Mouse (Mus musculus) ES-E14 (cell line): ENCODE measurements around the gene Gm13287. TPM values are rescaled to one million over a fixed set of nuclear protein-coding genes. Genes with fewer than 3 reads are reported as not detected.

Experiments
- DNase-seq: peaks from one replicate; pipeline ENCODE4 v3.0.0-alpha.2; 2013; ENCODE audit warnings: low read depth, low spot score
- H3K27ac ChIP-seq: 2 replicates; pipeline ENCODE4 v1.5.1; 2012; ENCODE audit warnings: low read depth, mild to moderate bottlenecking, low read length, moderate library complexity, mixed read lengths; ENCODE audit not compliant: poor library complexity, insufficient read depth, severe bottlenecking
- H3K36me3 ChIP-seq: 2 replicates; pipeline ENCODE4 v1.6.1; 2012; ENCODE audit warnings: mild to moderate bottlenecking, low read length, moderate library complexity, mixed read lengths; ENCODE audit not compliant: control insufficient read depth, poor library complexity, insufficient read depth, severe bottlenecking
- H3K4me1 ChIP-seq, 2 experiments: fragments of 150-350 bp in 1 of 2; sonication (generic) in 1 of 2; 2 replicates each; pipeline ENCODE4 v1.6.1; 2012; ENCODE audit warnings: low read length in 2 of 2, mild to moderate bottlenecking in 1 of 2, mixed read lengths in 1 of 2; ENCODE audit not compliant: control insufficient read depth in 2 of 2, insufficient read depth in 2 of 2, poor library complexity in 1 of 2
- H3K4me3 ChIP-seq, 2 experiments: fragments of 150-350 bp in 1 of 2; sonication (generic) in 1 of 2; 2 replicates each; pipeline ENCODE4 v1.5.1; 2012; ENCODE audit warnings: low read length in 2 of 2, low read depth in 1 of 2, mild to moderate bottlenecking in 1 of 2, mixed read lengths in 1 of 2; ENCODE audit not compliant: insufficient read depth in 1 of 2, poor library complexity in 1 of 2, severe bottlenecking in 1 of 2
- H3K9ac ChIP-seq: 2 replicates; pipeline ENCODE4 v1.6.1; 2012; ENCODE audit warnings: low read depth, mild to moderate bottlenecking, low read length, mixed read lengths; ENCODE audit not compliant: poor library complexity, insufficient read depth, severe bottlenecking
- H3K9me3 ChIP-seq: fragments of 150-350 bp; sonication (generic); 2 replicates; pipeline ENCODE4 v1.6.1; 2012; ENCODE audit warnings: low read depth, mild to moderate bottlenecking, low read length; ENCODE audit not compliant: control insufficient read depth, insufficient read depth
- CHD2 ChIP-seq: IDR thresholded peaks from 2 replicates; pipeline ENCODE4 v1.6.1; 2014; ENCODE audit warnings: mild to moderate bottlenecking, low read depth, low read length, inconsistent platforms
- HCFC1 ChIP-seq: IDR thresholded peaks from 2 replicates; pipeline ENCODE4 v1.6.1; 2012; ENCODE audit warnings: low read length, inconsistent platforms, borderline replicate concordance; ENCODE audit not compliant: insufficient read depth
- MAFK ChIP-seq: IDR thresholded peaks from 2 replicates; pipeline ENCODE4 v1.6.1; 2014; ENCODE audit warnings: mild to moderate bottlenecking, low read depth, low read length, inconsistent platforms; ENCODE audit not compliant: insufficient read depth
- ZC3H11A ChIP-seq: IDR thresholded peaks from 2 replicates; pipeline ENCODE4 v1.6.1; 2012; ENCODE audit warnings: low read depth, mild to moderate bottlenecking, inconsistent platforms, low read length, borderline replicate concordance
- ZNF384 ChIP-seq: IDR thresholded peaks from 2 replicates; pipeline ENCODE4 v1.6.1; 2012; ENCODE audit warnings: low read depth, low read length, inconsistent platforms
- in situ Hi-C, 2 experiments: fragments of 600-800 bp; cut with MboI; formaldehyde crosslinking; loops; one replicate each; pipeline ENCODE4 v1.15.1; 2025; ENCODE audit warnings: low sequenced_read_pairs in 2 of 2, inconsistent platforms in 1 of 2; ENCODE audit not compliant: unreplicated experiment in 2 of 2
- total RNA-seq: library from RNA; depleted of rRNA; stranded (reverse); fragments of 300-350 nt; gene quantifications from 2 replicates; pipeline ENCODE4 v1.2.3, GENCODE M21; 2012; rRNA removed

Gm13287 gene
- total RNA-seq, 1 experiment, result not detected

DNA sequence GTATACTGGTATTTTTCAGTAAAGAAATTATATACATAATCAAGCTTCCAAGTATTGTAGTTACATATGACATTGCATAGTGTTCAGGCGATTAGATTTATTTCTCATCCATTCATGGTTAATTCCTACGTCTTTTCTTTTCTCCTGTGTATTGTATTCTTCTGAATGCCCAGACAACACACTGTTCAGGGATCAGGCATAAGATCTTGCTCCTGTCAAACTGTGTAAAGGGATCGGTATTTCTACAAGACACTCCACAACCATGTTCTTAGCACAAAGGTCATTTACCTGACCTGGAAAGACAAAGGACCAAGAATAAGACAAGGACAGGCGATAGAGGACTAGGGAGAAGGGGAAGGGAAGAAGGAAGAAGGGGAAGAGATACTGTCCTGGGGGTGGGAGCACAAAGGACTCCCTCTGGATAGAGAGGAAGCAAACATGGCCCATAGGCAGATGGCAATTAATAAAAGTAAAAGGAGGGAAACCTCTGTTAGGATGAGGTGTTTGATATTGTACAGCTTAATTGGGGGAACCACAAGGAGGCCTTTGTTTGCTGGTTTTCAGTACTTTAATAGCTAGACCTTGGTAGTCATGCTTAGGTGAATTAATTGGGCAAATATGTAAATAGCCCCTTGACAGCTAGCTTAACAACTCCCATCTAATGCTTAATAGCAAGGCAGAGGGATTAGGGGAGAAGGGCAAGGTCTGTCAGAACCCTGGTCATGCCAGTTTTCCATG is 48.1 kb downstream of the Gm13287 start:
- no peak for DNase-seq
- Histone ChIP-seq H3K4me1 (no peaks in the 10 kb centered on the region), H3K9me3 (no peaks in the 10 kb centered on the region), H3K36me3 (no peaks in the 10 kb centered on the region), H3K9ac (no peak overlapping the region), H3K27ac (no peak overlapping the region), H3K4me3 (no peak overlapping the region)
- TF ChIP-seq HCFC1 (no peak), CHD2 (no peak), MAFK (no peak), ZNF384 (no peak), ZC3H11A (no peak)
- in situ Hi-C loops, result no loop called here

Other genes with a start within 250 kb of the Gm13287 start
- not detected in 2 replicates for gene Ifna15, start 245.0 kb upstream of the Gm13287 start, total RNA-seq
- gene Ifna14, start 231.5 kb upstream of the Gm13287 start, total RNA-seq, result not detected in 2 replicates
- not detected in 2 replicates for gene Ifna9, start 210.9 kb upstream of the Gm13287 start, total RNA-seq
- not detected in 2 replicates for gene Ifna12, start 199.9 kb upstream of the Gm13287 start, total RNA-seq
- gene C87499, start 168.8 kb upstream of the Gm13287 start, total RNA-seq, result not detected in 2 replicates
- not detected in 2 replicates for gene Ifna13, start 158.8 kb upstream of the Gm13287 start, total RNA-seq
- gene Ifna16, start 126.3 kb upstream of the Gm13287 start, total RNA-seq, result not detected in 2 replicates
- not detected in 2 replicates for gene Ifna2, start 119.3 kb upstream of the Gm13287 start, total RNA-seq
- not detected in 2 replicates for gene Ifnab, start 111.9 kb upstream of the Gm13287 start, total RNA-seq
- 3.7 and 5.3 TPM in 2 replicates for gene Gm26566, start 81.4 kb upstream of the Gm13287 start, total RNA-seq
- gene Klhl9, start 80.8 kb upstream of the Gm13287 start, total RNA-seq, result 20.7 and 31.5 TPM in 2 replicates
- not detected in 2 replicates for gene Gm13271, start 48.4 kb upstream of the Gm13287 start, total RNA-seq
- not detected in 2 replicates for gene Gm13283, start 43.1 kb upstream of the Gm13287 start, total RNA-seq
- not detected in 2 replicates for gene Gm13290, start 29.4 kb upstream of the Gm13287 start, total RNA-seq
- gene Gm13289, start 26.3 kb upstream of the Gm13287 start, total RNA-seq, result not detected in 2 replicates
- gene Gm13272, start 23.4 kb upstream of the Gm13287 start, total RNA-seq, result not detected in 2 replicates
- not detected in 2 replicates for gene Ifnz, start 21.1 kb upstream of the Gm13287 start, total RNA-seq
- not detected in 2 replicates for gene Gm13276, start 17.5 kb upstream of the Gm13287 start, total RNA-seq
- not detected in 2 replicates for gene Gm13277, start 14.6 kb upstream of the Gm13287 start, total RNA-seq
- gene Gm13278, start 11.7 kb upstream of the Gm13287 start, total RNA-seq, result not detected in 2 replicates
- not detected in 2 replicates for gene Gm13275, start 8.8 kb upstream of the Gm13287 start, total RNA-seq
- not detected in 2 replicates for gene Gm13279, start 5.9 kb upstream of the Gm13287 start, total RNA-seq
- not detected in 2 replicates for gene Gm13285, start 3.6 kb upstream of the Gm13287 start, total RNA-seq
- gene Gm13288, start 2.3 kb downstream of the Gm13287 start, total RNA-seq, result not detected in 2 replicates
- gene Ifna7, start 13.0 kb downstream of the Gm13287 start, total RNA-seq, result not detected in 2 replicates
- gene Ifna11, start 16.7 kb downstream of the Gm13287 start, total RNA-seq, result not detected in 2 replicates
- gene Ifna6, start 24.2 kb downstream of the Gm13287 start, total RNA-seq, result not detected in 2 replicates
- not detected in 2 replicates for gene Ifna5, start 32.3 kb downstream of the Gm13287 start, total RNA-seq
- gene Ifna4, start 38.6 kb downstream of the Gm13287 start, total RNA-seq, result not detected in 2 replicates
- gene Ifna1, start 46.8 kb downstream of the Gm13287 start, total RNA-seq, result not detected in 2 replicates
- not detected in 2 replicates for gene Ifne, start 76.9 kb downstream of the Gm13287 start, total RNA-seq